ENCODE assay signal across 8 mouse cellular contexts in genomic region chr19:55895807-55896420, GRCm38 (mm10).
DNase-seq lines count a peak whose midpoint lies in the region; ATAC-seq and TF ChIP-seq lines count a peak whose summit lies in the region.

No protein-coding gene starts in this region.

- H3K36me3 ChIP-seq in E14TG2a.4 (ENCODE audit: insufficient read depth, low read length) = no peaks in the 10 kb centered on the region
- no peaks in the 10 kb centered on the region for H3K36me3 ChIP-seq in forebrain, embryonic 15.5 days
- H3K36me3 ChIP-seq in liver, embryonic 12.5 days = no peaks in the 10 kb centered on the region

- TF ChIP-seq CTCF in gastrocnemius, adult 2 months (IDR thresholded peaks at IDR 0.05) = no peak
- no peak for TF ChIP-seq CTCF in E14TG2a.4 (conservative IDR thresholded peaks at IDR 0.05; ENCODE audit: low read length)

- peak overlapping the region; percentile 66 for H3K4me3 ChIP-seq in gastrocnemius, adult 2 months
- peak overlapping the region; percentile 65; the same call in 1 of the 2 replicates for H3K4me3 ChIP-seq in E14TG2a.4 (replicated peaks; ENCODE audit: low read length)
- H3K4me3 ChIP-seq in forebrain, embryonic 15.5 days = peak overlapping the region; percentile 30
- peak overlapping the region; percentile 43; the same call in 1 of the 2 replicates for H3K4me3 ChIP-seq in liver, embryonic 12.5 days

- DNase-seq in gastrocnemius, adult 2 months = no peak
- no peak for DNase-seq in gastrocnemius, postnatal 4 days (ENCODE audit: low spot score in 2 of 2)
- DNase-seq in cerebellum, postnatal 10 days = no peak
- no peak for DNase-seq in cerebellum, postnatal 36 days
- DNase-seq in adrenal gland, adult 8-10 months = no peak

- peak overlapping the region; percentile 50 for H3K27ac ChIP-seq in gastrocnemius, adult 2 months
- peak overlapping the region; percentile 58 for H3K27ac ChIP-seq in forebrain, embryonic 15.5 days (replicated peaks)
- H3K27ac ChIP-seq in liver, embryonic 12.5 days = no peak overlapping the region

- H3K9me3 ChIP-seq in E14TG2a.4 (ENCODE audit: low read length) = no peaks in the 10 kb centered on the region
- no peaks in the 10 kb centered on the region for H3K9me3 ChIP-seq in forebrain, embryonic 15.5 days
- H3K9me3 ChIP-seq in liver, embryonic 12.5 days (replicated peaks) = no peaks in the 10 kb centered on the region

- peak overlapping the region; percentile 49 for H3K4me2 ChIP-seq in forebrain, embryonic 15.5 days (replicated peaks)
- peak overlapping the region; percentile 63 for H3K4me2 ChIP-seq in liver, embryonic 12.5 days

- intact Hi-C loops in gastrocnemius, adult 2 months (cut with DNase I) = loop anchor here (2.0 to 5.0 kb wide), 4 partner anchors 154 to 351 kb away; partner anchors contain the start of gene Tcf7l2

- 5% methylated on average over 4 of the region's 4 CpGs for WGBS in forebrain, embryonic 15.5 days
- 35% methylated on average over 4 of the region's 4 CpGs for WGBS in liver, embryonic 12.5 days (ENCODE audit: insufficient replicate concordance)

- no peak overlapping the region for H3K9ac ChIP-seq in forebrain, embryonic 15.5 days (replicated peaks)
- 0 out of 2 replicates have a peak overlapping the region, but pooled peaks have one; percentile 19 for H3K9ac ChIP-seq in liver, embryonic 12.5 days

- peaks cover 31% of the 10 kb centered on the region for H3K27me3 ChIP-seq in E14TG2a.4 (ENCODE audit: insufficient read depth, low read length)
- H3K27me3 ChIP-seq in forebrain, embryonic 15.5 days = peaks cover 47% of the 10 kb centered on the region
- H3K27me3 ChIP-seq in liver, embryonic 12.5 days (replicated peaks) = peaks cover 63% of the 10 kb centered on the region

- no peak for ATAC-seq in forebrain, embryonic 15.5 days (replicated peaks)
- no peak for ATAC-seq in liver, embryonic 12.5 days

- peaks cover 26% of the 10 kb centered on the region for H3K4me1 ChIP-seq in E14TG2a.4 (replicated peaks; ENCODE audit: low read depth, low read length)
- H3K4me1 ChIP-seq in forebrain, embryonic 15.5 days = peaks cover 38% of the 10 kb centered on the region
- peaks cover 26% of the 10 kb centered on the region for H3K4me1 ChIP-seq in liver, embryonic 12.5 days
